Mouse (Mus musculus) megakaryocyte, embryonic 14.5 days (primary cell): ENCODE data around the gene Reep3.

ENCODE experiments used
- FLI1 ChIP-seq: IDR thresholded peaks from 2 replicates; pipeline ENCODE4 v1.6.1; 2012; ENCODE audit warnings: low read length, inconsistent platforms, mixed read lengths
- GATA1 ChIP-seq: IDR thresholded peaks from 3 replicates; pipeline ENCODE4 v1.6.1; 2012; ENCODE audit warnings: mixed read lengths, low read length, inconsistent platforms, borderline replicate concordance

DNA sequence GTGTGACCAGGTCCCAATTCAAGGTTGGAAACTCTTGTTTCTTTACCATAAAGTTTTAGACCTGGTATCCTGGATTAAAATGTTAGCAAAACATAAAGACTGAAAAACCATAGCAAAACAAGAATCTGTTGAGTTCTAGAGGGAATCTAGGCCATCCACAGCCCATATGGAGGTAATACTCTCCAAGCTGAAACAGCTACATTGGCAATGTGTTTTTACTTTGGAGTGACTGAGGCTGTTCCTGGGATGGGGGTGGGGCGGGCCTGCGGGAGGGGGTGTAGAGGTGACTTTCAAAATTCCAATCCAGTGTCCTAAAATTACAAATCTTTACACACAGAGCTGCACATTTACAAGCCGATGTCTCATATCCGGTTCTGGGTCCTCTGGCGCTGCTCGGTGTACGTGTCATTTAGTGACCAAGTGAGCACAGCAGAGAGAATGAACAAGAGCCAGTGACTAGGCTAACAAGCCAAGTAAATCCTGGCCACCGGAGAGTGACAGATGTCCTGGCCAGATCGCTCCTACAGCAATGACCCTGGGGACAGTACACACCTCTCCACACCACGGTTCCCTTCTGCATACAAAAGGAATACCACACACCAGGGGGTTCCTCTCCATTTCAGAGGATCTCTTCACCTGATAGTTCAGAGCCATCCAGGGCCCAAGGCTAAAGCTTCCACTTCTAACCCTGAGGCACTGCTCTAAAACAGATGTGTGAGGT lies 13.1 kb downstream of the Reep3 start:
- TF ChIP-seq GATA1: no peak
- no peak for TF ChIP-seq FLI1
